ENCODE assay signal across 9 mouse cellular contexts in the genomic region with DNA sequence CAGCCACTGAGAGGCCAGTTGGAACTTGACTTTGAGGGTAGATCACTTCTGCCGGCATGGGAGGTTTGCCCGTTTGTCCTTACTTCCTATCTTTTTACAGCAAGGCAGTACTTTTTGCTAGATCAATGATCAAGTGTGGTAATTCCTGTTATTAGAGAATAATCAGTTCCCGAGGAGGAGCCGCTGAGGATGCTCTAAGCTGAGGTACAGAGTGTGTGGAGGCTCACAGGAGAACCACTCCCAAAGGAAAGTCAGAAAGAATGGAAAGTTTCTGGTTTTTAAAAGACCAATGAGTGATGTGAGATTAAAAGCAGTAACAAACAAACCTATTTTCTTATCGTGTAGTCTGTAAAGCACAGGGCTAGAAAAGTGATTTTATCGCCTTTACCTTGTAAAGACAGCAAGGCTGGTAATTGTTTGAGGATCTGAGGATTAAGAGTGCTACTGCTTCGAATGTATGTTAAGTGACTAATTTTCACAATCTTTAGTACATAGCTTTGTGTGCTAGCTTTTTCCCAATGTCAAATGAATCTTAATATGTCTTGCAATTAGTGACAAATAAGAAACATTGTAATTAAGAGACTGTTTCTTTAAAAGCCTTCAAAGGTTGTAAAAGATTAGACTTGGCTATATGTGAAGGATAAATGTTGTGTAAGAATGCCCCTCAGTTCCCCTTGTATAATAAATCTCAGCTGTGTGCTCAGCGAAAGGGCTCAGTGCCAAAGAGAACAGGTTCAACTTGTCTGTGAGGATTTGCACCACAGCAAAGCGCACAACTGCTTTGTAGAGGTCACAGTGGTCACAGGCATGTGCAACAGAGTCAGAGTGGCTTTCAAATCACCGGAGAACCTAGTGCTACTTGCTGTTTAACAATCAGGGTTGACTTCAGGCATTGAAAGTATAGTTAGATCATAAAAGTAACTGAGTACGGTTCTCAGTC.
DNase-seq lines count a peak whose midpoint lies in the region; ATAC-seq lines count a peak whose summit lies in the region.
"Had no signal": no experiment of that assay in that cellular context is flagged by ENCODE, and none has a peak within 500 bp of the region (broad histone marks: within the 10 kb centered on the region; RNA-seq: fewer than 3 reads in every experiment).

No protein-coding gene starts in this region.

- no peak overlapping the region for H3K4me3 ChIP-seq in liver, embryonic 16.5 days (ENCODE audit: low read depth, low read length)
- H3K4me3 ChIP-seq in limb, embryonic 15.5 days: no peak overlapping the region
- H3K4me3 ChIP-seq in neural tube, embryonic 15.5 days (replicated peaks): no peak overlapping the region

- 0 out of 2 replicates have a peak overlapping the region, but pooled peaks have one; percentile 14 for H3K27ac ChIP-seq in liver, embryonic 16.5 days (ENCODE audit: low read length)
- 0 out of 2 replicates have a peak overlapping the region, but pooled peaks have one; percentile 6 for H3K27ac ChIP-seq in limb, embryonic 15.5 days
- H3K27ac ChIP-seq in neural tube, embryonic 15.5 days (replicated peaks): no peak overlapping the region

- H3K4me2 ChIP-seq in liver, embryonic 16.5 days (ENCODE audit: low read depth, low read length): no peak overlapping the region
- no peak overlapping the region for H3K4me2 ChIP-seq in limb, embryonic 15.5 days
- H3K4me2 ChIP-seq in neural tube, embryonic 15.5 days: no peak overlapping the region
- H3K4me2 ChIP-seq: midbrain, embryonic 11.5 days had no signal

- no peak for DNase-seq in liver
- DNase-seq in heart, postnatal 14 days: peak; percentile 20 to 45
- peak; percentile 88 for DNase-seq in urinary bladder, postnatal 14 days (ENCODE audit: low spot score)
- no peak for DNase-seq in left cerebral cortex, adult 9 months (ENCODE audit: low spot score in 2 of 2)
- DNase-seq in cerebellum, adult 8-10 months: no peak

- H3K9me3 ChIP-seq in liver, embryonic 16.5 days (replicated peaks; ENCODE audit: control insufficient read depth, low read length): no peaks in the 10 kb centered on the region
- H3K9me3 ChIP-seq in limb, embryonic 15.5 days: no peaks in the 10 kb centered on the region
- no peaks in the 10 kb centered on the region for H3K9me3 ChIP-seq in neural tube, embryonic 15.5 days (replicated peaks)

- peaks cover 3% of the 10 kb centered on the region for H3K4me1 ChIP-seq in liver, embryonic 16.5 days (ENCODE audit: control insufficient read depth, low read depth, low read length)
- H3K4me1 ChIP-seq in limb, embryonic 15.5 days: peaks cover 6% of the 10 kb centered on the region
- H3K4me1 ChIP-seq in neural tube, embryonic 15.5 days: no peaks in the 10 kb centered on the region

- H3K36me3 ChIP-seq in liver, embryonic 16.5 days (ENCODE audit: control insufficient read depth, insufficient read depth): no peaks in the 10 kb centered on the region
- H3K36me3 ChIP-seq in limb, embryonic 15.5 days: no peaks in the 10 kb centered on the region
- no peaks in the 10 kb centered on the region for H3K36me3 ChIP-seq in neural tube, embryonic 15.5 days

- intact Hi-C loops in heart, postnatal 14 days (cut with DNase I): loop anchor here (5.0 kb wide), 2 partner anchors 81 to 164 kb away; a partner anchor contains a TSS

- H3K27me3 ChIP-seq in liver, embryonic 16.5 days (ENCODE audit: control insufficient read depth, insufficient read depth, low read depth, low read length): no peaks in the 10 kb centered on the region
- H3K27me3 ChIP-seq in limb, embryonic 15.5 days: no peaks in the 10 kb centered on the region
- H3K27me3 ChIP-seq in neural tube, embryonic 15.5 days (replicated peaks): no peaks in the 10 kb centered on the region

- ATAC-seq in liver, embryonic 16.5 days (ENCODE audit: low read depth): peak; percentile 58
- ATAC-seq in limb, embryonic 15.5 days (ENCODE audit: insufficient number of reproducible peaks, low FRiP score, low TSS enrichment, low read depth): no peak
- no peak for ATAC-seq in neural tube, embryonic 15.5 days (ENCODE audit: low FRiP score)

- WGBS in liver, embryonic 16.5 days (ENCODE audit: insufficient replicate concordance): 68% methylated on average over 11 of the region's 11 CpGs
- 27% methylated on average over 11 of the region's 11 CpGs for WGBS in limb, embryonic 15.5 days
- 76% methylated on average over 11 of the region's 11 CpGs for WGBS in neural tube, embryonic 15.5 days

- H3K9ac ChIP-seq in liver, embryonic 16.5 days (ENCODE audit: low read depth, low read length): no peak overlapping the region
- no peak overlapping the region for H3K9ac ChIP-seq in limb, embryonic 15.5 days
- H3K9ac ChIP-seq in neural tube, embryonic 15.5 days (replicated peaks): no peak overlapping the region

Comparison
In these comparisons a context has a peak if more than half of its experiments do, and no peak if none do; other contexts are left out.
1. DNase-seq: peak in heart, postnatal 14 days (2 of 2) and urinary bladder, postnatal 14 days (single experiment); none in liver (single experiment), left cerebral cortex, adult 9 months (0 of 2) and cerebellum, adult 8-10 months (single experiment).